Mouse (Mus musculus) heart, embryonic 12.5 days (tissue): Measurements from ENCODE around the gene Hoxd8. TPM values are rescaled to one million over a fixed set of nuclear protein-coding genes. Genes with fewer than 3 reads are reported as not detected.

Source experiments
- ATAC-seq: fragments of 200-750 bp; cut with Nextera tagmentation; 2 replicates; pipeline ENCODE4 v1.8.0; 2017; ENCODE audit warnings: moderate TSS enrichment, moderate library complexity; ENCODE audit not compliant: insufficient number of reproducible peaks, low FRiP score
- H3K27ac ChIP-seq: fragments of 300-500 bp; sonication (generic); 2 replicates; pipeline ENCODE4 v1.5.1; 2016; ENCODE audit warnings: mild to moderate bottlenecking, moderate library complexity; ENCODE audit not compliant: poor library complexity, severe bottlenecking
- H3K27me3 ChIP-seq: fragments of 300-500 bp; sonication (generic); replicated peaks from 2 replicates; pipeline ENCODE4 v1.6.1; 2016; ENCODE audit warnings: mild to moderate bottlenecking, moderate library complexity
- H3K36me3 ChIP-seq: fragments of 300-500 bp; sonication (generic); 2 replicates; pipeline ENCODE4 v1.6.1; 2016; ENCODE audit warnings: mild to moderate bottlenecking, moderate library complexity
- H3K4me1 ChIP-seq: fragments of 300-500 bp; sonication (generic); replicated peaks from 2 replicates; pipeline ENCODE4 v1.6.1; 2016; ENCODE audit warnings: mild to moderate bottlenecking
- H3K4me2 ChIP-seq: fragments of 300-500 bp; sonication (generic); 2 replicates; pipeline ENCODE4 v1.6.1; 2016; ENCODE audit warnings: mild to moderate bottlenecking, moderate library complexity
- H3K4me3 ChIP-seq: fragments of 300-500 bp; sonication (generic); 2 replicates; pipeline ENCODE4 v1.5.1; 2016; ENCODE audit warnings: mild to moderate bottlenecking
- H3K9ac ChIP-seq: fragments of 300-500 bp; sonication (generic); 2 replicates; pipeline ENCODE4 v1.6.1; 2016; ENCODE audit warnings: mild to moderate bottlenecking, moderate library complexity
- H3K9me3 ChIP-seq: fragments of 300-500 bp; sonication (generic); replicated peaks from 2 replicates; pipeline ENCODE4 v1.6.1; 2016; ENCODE audit warnings: mild to moderate bottlenecking, moderate library complexity
- WGBS: fragments of 180-500 bp; shearing (Covaris S2); methylation state at CpG from one replicate; pipeline ENCODE4 v1.1.7; 2016; 5-methylcytosine and 5-hydroxymethylcytosine counted together
- microRNA counts: library from miRNA; unstranded; fragments of <30 nt; microRNA quantifications from one replicate; lab custom pipeline; 2017
- microRNA-seq: library from miRNA; unstranded; fragments of <30 nt; microRNA quantifications from one replicate; pipeline ENCODE4, GENCODE M21; 2017
- polyA plus RNA-seq: library from polyadenylated mRNA; unstranded; fragments of >200 nt; fragmentation: Nextera tagmentation; extraction: Ambion mirVana; gene quantifications from 2 replicates; pipeline ENCODE4 v1.2.1, GENCODE M21; 2016

The Hoxd8 gene
- polyA plus RNA-seq, 1 experiment from 2014 or later, result 0.10 TPM

DNA sequence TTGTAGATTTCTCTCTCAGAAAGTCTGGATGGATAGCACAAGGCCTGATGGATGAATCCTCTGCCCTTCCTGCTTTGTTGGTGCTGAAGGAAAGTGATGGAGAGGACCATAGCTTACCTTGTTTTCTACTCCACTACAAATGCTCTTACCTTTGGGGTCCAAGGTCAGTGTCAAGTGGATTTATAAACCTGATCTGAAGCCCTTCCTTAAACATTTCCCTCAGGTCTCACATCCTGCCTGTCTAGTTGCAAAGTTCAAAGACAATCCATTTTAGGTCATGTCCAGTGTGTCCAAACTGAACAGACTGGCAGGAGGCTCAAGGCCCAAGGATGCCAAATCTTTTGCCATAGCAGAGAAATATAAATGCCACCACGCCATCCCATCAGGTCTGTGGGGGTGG, 47.4 kb downstream of the Hoxd8 start:
- Histone ChIP-seq H3K4me1 (peaks cover 18% of the 10 kb centered on the region), H3K9me3 (no peaks in the 10 kb centered on the region), H3K36me3 (no peaks in the 10 kb centered on the region), H3K27ac (no peak overlapping the region), H3K4me2 (no peak overlapping the region), H3K4me3 (no peak overlapping the region), H3K9ac (no peak overlapping the region), H3K27me3 (peaks cover 84% of the 10 kb centered on the region)
- ATAC-seq, result no peak
- 89% methylated on average over 1 of the region's 1 CpGs for WGBS

DNA sequence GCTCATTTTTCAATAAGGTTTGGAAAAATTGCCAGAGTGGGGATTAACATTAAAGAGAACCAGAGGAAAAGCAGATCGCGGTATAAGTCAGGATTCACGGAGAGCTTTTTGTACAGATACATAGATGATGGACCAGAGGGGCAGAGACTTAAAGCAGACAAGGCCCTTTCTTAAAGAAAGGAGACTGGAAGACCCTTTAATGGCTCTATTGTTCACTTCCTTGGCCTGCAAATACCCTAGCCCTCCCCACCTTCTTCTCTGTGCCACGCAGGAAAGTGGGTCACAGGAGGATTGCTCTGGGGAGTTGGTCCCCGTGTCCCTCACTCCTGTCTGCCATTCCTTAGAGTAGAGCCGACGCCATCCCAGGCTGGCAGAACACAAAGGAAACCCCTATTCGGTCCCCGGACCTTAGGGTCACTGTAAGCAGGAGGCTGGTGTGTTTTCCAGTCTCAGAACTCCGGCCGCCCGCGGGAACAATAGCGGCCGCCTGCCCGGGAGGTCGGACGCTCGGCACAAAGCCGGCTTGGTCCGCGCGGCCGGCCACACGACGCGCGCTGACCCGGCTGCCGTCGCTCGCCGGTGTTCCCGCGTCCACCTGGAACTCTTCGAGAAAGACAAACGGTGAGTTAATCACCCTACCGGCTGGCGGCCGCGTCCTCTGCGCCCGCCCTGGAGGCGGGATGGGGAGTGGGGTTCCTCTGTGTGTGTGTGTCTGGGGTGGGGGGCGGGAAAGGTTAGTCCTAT, 48.2 kb downstream of the Hoxd8 start:
- ATAC-seq, result no peak
- H3K9me3 ChIP-seq, result no peaks in the 10 kb centered on the region
- H3K27ac ChIP-seq, result no peak overlapping the region
- peaks cover 17% of the 10 kb centered on the region for H3K4me1 ChIP-seq
- H3K4me2 ChIP-seq, result peak overlapping the region; percentile 63
- peak overlapping the region; percentile 39 for H3K4me3 ChIP-seq
- no peaks in the 10 kb centered on the region for H3K36me3 ChIP-seq
- WGBS, result 3% methylated on average over 45 of the region's 45 CpGs
- 0 out of 2 replicates have a peak overlapping the region, but pooled peaks have one; percentile 28 for H3K9ac ChIP-seq
- peaks cover 78% of the 10 kb centered on the region for H3K27me3 ChIP-seq

DNA sequence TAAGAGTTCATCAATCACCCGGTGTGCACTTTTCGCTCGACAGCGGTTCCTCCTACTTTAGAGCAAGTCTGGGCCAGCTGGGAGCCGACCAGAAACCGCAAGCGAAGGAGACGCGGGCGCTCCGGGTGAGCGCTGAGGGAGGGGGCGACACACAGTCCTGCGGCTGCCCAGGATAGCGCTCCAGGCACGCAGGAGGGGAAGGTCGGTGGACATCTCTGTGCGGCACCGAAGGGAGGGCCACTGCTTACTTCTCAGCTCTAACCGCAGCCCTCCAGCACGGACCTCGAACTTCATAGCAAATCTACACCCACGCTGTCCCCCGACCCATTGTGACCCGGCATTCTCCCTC, 48.7 kb downstream of the Hoxd8 start:
- Histone ChIP-seq H3K36me3 (no peaks in the 10 kb centered on the region), H3K4me2 (peak overlapping the region; percentile 63), H3K9me3 (no peaks in the 10 kb centered on the region), H3K27me3 (peaks cover 78% of the 10 kb centered on the region), H3K4me1 (peaks cover 17% of the 10 kb centered on the region), H3K4me3 (peak overlapping the region; percentile 39), H3K9ac (0 out of 2 replicates have a peak overlapping the region, but pooled peaks have one; percentile 28), H3K27ac (no peak overlapping the region)
- ATAC-seq, result no peak
- WGBS, result 1% methylated on average over 25 of the region's 25 CpGs

DNA sequence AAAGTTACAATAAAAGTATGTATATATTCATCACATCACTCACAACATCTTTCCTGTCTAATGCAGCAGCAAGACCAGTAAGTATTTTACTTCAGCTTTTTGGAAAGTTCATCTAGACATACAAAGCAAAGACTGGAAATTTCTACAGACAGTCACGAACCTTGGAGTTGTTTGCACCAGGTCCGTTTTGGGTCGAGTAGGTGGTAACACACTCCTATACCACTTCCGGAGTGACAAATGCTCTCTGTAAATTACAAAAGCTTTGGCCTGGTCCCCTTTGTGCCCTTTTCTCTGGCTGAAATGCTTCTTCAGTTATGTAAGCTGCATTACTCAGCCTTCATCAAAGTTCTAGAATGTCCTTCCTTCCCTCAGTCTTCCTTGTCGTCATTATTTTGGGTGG, 49.3 kb downstream of the Hoxd8 start:
- Histone ChIP-seq H3K4me3 (no peak overlapping the region), H3K27me3 (peaks cover 80% of the 10 kb centered on the region), H3K9ac (no peak overlapping the region), H3K4me2 (no peak overlapping the region), H3K4me1 (peaks cover 17% of the 10 kb centered on the region), H3K9me3 (no peaks in the 10 kb centered on the region), H3K36me3 (no peaks in the 10 kb centered on the region), H3K27ac (no peak overlapping the region)
- ATAC-seq, result no peak
- 33% methylated on average over 5 of the region's 5 CpGs for WGBS

MicroRNAs within 50 kb of the gene (microRNA counts, 519-probe panel; counts per million panel counts)
- microRNA mmu-miR-10b (lab: Ali Mortazavi, UCI), result not detected

Small RNAs within 50 kb of the gene (microRNA-seq; reads per million reads assigned to microRNA genes)
- gene Gm44463 (not detected), gene Mir10b (364 reads per million, percentile 69 among the genes with 10 or more reads in this experiment)

Other genes with a start within 250 kb of the Hoxd8 start
- gene Lnpk, start 125.2 kb upstream of the Hoxd8 start, polyA plus RNA-seq, result 28.0 and 30.6 TPM in 2 replicates
- not detected in 2 replicates for gene Evx2, start 45.1 kb upstream of the Hoxd8 start, polyA plus RNA-seq
- gene Hoxd13, start 36.3 kb upstream of the Hoxd8 start, polyA plus RNA-seq, result 0.09 and 0.12 TPM in 2 replicates
- 0.14 and 0.15 TPM in 2 replicates for gene Hoxd12, start 29.6 kb upstream of the Hoxd8 start, polyA plus RNA-seq
- not detected in 2 replicates for gene Hoxd11, start 25.1 kb upstream of the Hoxd8 start, polyA plus RNA-seq
- 0.10 TPM in 1 of 2 replicates, not detected in the other for gene Hoxd10, start 12.7 kb upstream of the Hoxd8 start, polyA plus RNA-seq
- gene Hoxd9, start 6.9 kb upstream of the Hoxd8 start, polyA plus RNA-seq, result 0.08 TPM in 1 of 2 replicates, not detected in the other
- gene Hoxd3, start 7.3 kb downstream of the Hoxd8 start, polyA plus RNA-seq, result 2.5 and 3.1 TPM in 2 replicates
- gene Hoxd4, start 7.3 kb downstream of the Hoxd8 start, polyA plus RNA-seq, result 0.19 TPM in 1 of 2 replicates, not detected in the other
- gene Gm28230, start 22.1 kb downstream of the Hoxd8 start, polyA plus RNA-seq, result 0.08 TPM in 1 of 2 replicates, not detected in the other
- gene Hoxd1, start 58.4 kb downstream of the Hoxd8 start, polyA plus RNA-seq, result not detected in 2 replicates
- 154 and 168 TPM in 2 replicates for gene Mtx2, start 121.2 kb downstream of the Hoxd8 start, polyA plus RNA-seq